Comparison of ENCODE assay signal across 8 mouse cellular contexts in the genomic region with DNA sequence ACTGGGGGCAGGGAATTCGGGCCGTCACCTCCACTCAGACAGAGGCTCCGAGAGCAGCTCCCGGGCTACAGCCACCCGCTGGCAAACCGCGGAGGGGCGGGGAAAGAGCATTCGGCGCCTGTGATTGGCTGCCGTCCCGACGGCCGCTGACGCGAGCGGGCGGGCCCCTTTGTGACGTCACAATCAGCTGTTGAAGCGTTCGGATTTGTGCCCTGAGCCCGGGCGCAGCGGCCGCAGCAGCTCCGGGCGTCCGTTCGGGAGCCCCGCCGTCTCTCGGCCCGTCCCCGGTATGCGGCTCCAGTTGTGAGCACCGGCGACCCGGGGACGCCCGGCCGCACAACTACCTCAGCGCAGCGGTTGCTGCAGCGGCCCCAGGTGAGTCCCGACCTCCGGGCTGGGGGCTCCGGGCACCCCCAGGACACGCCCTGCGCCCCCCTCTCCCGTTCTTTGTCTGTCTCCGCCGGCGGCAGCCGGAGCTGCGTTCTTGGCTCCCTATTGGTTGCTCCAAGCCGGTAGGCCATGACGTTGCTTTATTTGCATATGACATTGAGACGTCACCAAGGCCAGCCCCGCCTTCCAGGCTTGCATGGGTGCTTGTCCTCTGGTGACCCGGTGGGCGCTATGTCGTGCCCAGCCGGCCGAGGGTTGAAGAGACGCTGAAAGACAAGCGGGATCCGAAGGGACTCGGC. TPM values are rescaled to one million over a fixed set of nuclear protein-coding genes. Genes with fewer than 3 reads are reported as not detected.
A peak's percentile ranks its signal among the peaks of the same experiment; 100 is the strongest.
DNase-seq lines count a peak whose midpoint lies in the region; ATAC-seq lines count a peak whose summit lies in the region.

No protein-coding gene starts in this region.

- WGBS in hindbrain, embryonic 12.5 days: under 1% methylated on average over 67 of the region's 68 CpGs

- peak; percentile 95 for ATAC-seq in hindbrain, embryonic 12.5 days (ENCODE audit: low FRiP score)

- no peaks in the 10 kb centered on the region for H3K9me3 ChIP-seq in hindbrain, embryonic 12.5 days (replicated peaks)

- peak overlapping the region; percentile 81 for H3K4me2 ChIP-seq in hindbrain, embryonic 12.5 days (replicated peaks)

- peak overlapping the region; percentile 94 for H3K9ac ChIP-seq in hindbrain, embryonic 12.5 days

- H3K27ac ChIP-seq in hindbrain, embryonic 12.5 days: peak overlapping the region; percentile 99

- H3K4me1 ChIP-seq in hindbrain, embryonic 12.5 days: peaks cover 43% of the 10 kb centered on the region

- peak; percentile 96 for DNase-seq in MN1 (ENCODE audit: low spot score)
- peak; percentile 98 for DNase-seq in cerebellum, adult 9-10 months
- DNase-seq in frontal cortex, adult 2 months (ENCODE audit: extremely low spot score in 1 of 2, low spot score in 1 of 2): peak; percentile 93 to 99
- DNase-seq in layer of hippocampus, postnatal 14 days (ENCODE audit: low spot score in 2 of 2): peak; percentile 98 to 99
- peak; percentile 99 for DNase-seq in lung, postnatal 14 days
- peak; percentile 95 for DNase-seq in retina, adult 2 months (ENCODE audit: low read depth, low spot score)
- peak; percentile 97 to 98 for DNase-seq in thymus, postnatal 36 days

- H3K36me3 ChIP-seq in hindbrain, embryonic 12.5 days: peaks cover 17% of the 10 kb centered on the region

- peaks cover 12% of the 10 kb centered on the region for H3K27me3 ChIP-seq in hindbrain, embryonic 12.5 days

- peak overlapping the region; percentile 76 for H3K4me3 ChIP-seq in hindbrain, embryonic 12.5 days

RNA-seq across cellular contexts. Expression of gene Trp53inp2, which starts 0.9 kb away (rescaled TPM):
- polyA plus RNA-seq in frontal cortex, adult 2 months (2012; rRNA removed): 138 and 165 TPM in 2 replicates
- 120 and 139 TPM in 2 replicates for polyA plus RNA-seq in hindbrain, embryonic 12.5 days (2016; fragmentation: Nextera tagmentation; extraction: Ambion mirVana)
- total RNA-seq in layer of hippocampus, postnatal 14 days (2021): 100 to 1,000 TPM; 235 TPM

RNA-seq across cellular contexts. Expression of gene Pigu, which starts 24.6 kb away (rescaled TPM):
- polyA plus RNA-seq in frontal cortex, adult 2 months (2012; rRNA removed): 37.6 and 38.3 TPM in 2 replicates
- polyA plus RNA-seq in hindbrain, embryonic 12.5 days (2016; fragmentation: Nextera tagmentation; extraction: Ambion mirVana): 44.7 and 48.3 TPM in 2 replicates
- total RNA-seq in layer of hippocampus, postnatal 14 days (2021): 10 to 100 TPM; 22.5 to 23.5 TPM

Comparison
In these comparisons a context has a peak if more than half of its experiments do, and no peak if none do; other contexts are left out.
1. Peak in every context shown above with its lines: DNase-seq, ATAC-seq, H3K4me3 ChIP-seq and H3K27ac ChIP-seq.